14 mouse cellular contexts compared by ENCODE assay signal in genomic region chr4:34466309-34466708, GRCm38 (mm10).
DNase-seq lines count a peak whose midpoint lies in the region; ATAC-seq and TF ChIP-seq lines count a peak whose summit lies in the region.
"Had no signal": no experiment of that assay in that cellular context is flagged by ENCODE, and none has a peak within 500 bp of the region (broad histone marks: within the 10 kb centered on the region; RNA-seq: fewer than 3 reads in every experiment).

No protein-coding gene starts in this region.

- TF ChIP-seq CTCF in midbrain, postnatal 0 days (IDR thresholded peaks at IDR 0.05): no peak

- 62% methylated on average over 3 of the region's 3 CpGs for WGBS in midbrain, postnatal 0 days
- WGBS in midbrain, embryonic 11.5 days: 87% methylated on average over 3 of the region's 3 CpGs
- 96% methylated on average over 3 of the region's 3 CpGs for WGBS in macrophage (ENCODE audit: missing documents)

- ATAC-seq in midbrain, postnatal 0 days (ENCODE audit: low FRiP score): no peak
- no peak for ATAC-seq in midbrain, embryonic 11.5 days (ENCODE audit: low FRiP score)
- ATAC-seq: intestine, embryonic 15.5 days; liver, embryonic 12.5 days; Patski had no signal

- H3K79me2 ChIP-seq in macrophage (ENCODE audit: inconsistent target): no peaks in the 10 kb centered on the region

- no peak overlapping the region for H3K4me2 ChIP-seq in midbrain, postnatal 0 days (ENCODE audit: low read depth, low read length, poor library complexity, severe bottlenecking)
- H3K4me2 ChIP-seq in midbrain, embryonic 11.5 days: no peak overlapping the region
- H3K4me2 ChIP-seq: heart, embryonic 15.5 days; intestine, embryonic 15.5 days; liver, embryonic 12.5 days had no signal

- H3K9ac ChIP-seq in midbrain, postnatal 0 days (replicated peaks; ENCODE audit: low read length, poor library complexity, severe bottlenecking): no peak overlapping the region
- H3K9ac ChIP-seq in midbrain, embryonic 11.5 days (ENCODE audit: low read length): no peak overlapping the region
- H3K9ac ChIP-seq: heart, embryonic 15.5 days; intestine, embryonic 15.5 days; liver, embryonic 12.5 days had no signal

- H3K36me3 ChIP-seq in midbrain, postnatal 0 days (ENCODE audit: insufficient read depth, low read length): no peaks in the 10 kb centered on the region
- H3K36me3 ChIP-seq in midbrain, embryonic 11.5 days (ENCODE audit: control insufficient read depth, insufficient read depth, low read length): no peaks in the 10 kb centered on the region
- H3K36me3 ChIP-seq in macrophage (ENCODE audit: inconsistent target): no peaks in the 10 kb centered on the region
- H3K36me3 ChIP-seq: heart, embryonic 15.5 days; intestine, embryonic 15.5 days; liver, embryonic 12.5 days had no signal

- H3K27me3 ChIP-seq in midbrain, postnatal 0 days (ENCODE audit: insufficient read depth, low read length): no peaks in the 10 kb centered on the region
- no peaks in the 10 kb centered on the region for H3K27me3 ChIP-seq in midbrain, embryonic 11.5 days (ENCODE audit: control insufficient read depth, insufficient read depth, low read length)
- H3K27me3 ChIP-seq: heart, embryonic 15.5 days; intestine, embryonic 15.5 days; liver, embryonic 12.5 days; Patski had no signal

- H3K4me1 ChIP-seq in midbrain, postnatal 0 days (ENCODE audit: insufficient read depth, low read length): no peaks in the 10 kb centered on the region
- H3K4me1 ChIP-seq in midbrain, embryonic 11.5 days (ENCODE audit: control insufficient read depth, insufficient read depth, low read length): no peaks in the 10 kb centered on the region
- H3K4me1 ChIP-seq: heart, embryonic 15.5 days; intestine, embryonic 15.5 days; liver, embryonic 12.5 days had no signal

- no peak overlapping the region for H3K27ac ChIP-seq in midbrain, postnatal 0 days (ENCODE audit: low read depth, low read length)
- H3K27ac ChIP-seq in midbrain, embryonic 11.5 days (ENCODE audit: low read depth, low read length): no peak overlapping the region
- peak overlapping the region; percentile 46 for H3K27ac ChIP-seq in macrophage
- H3K27ac ChIP-seq: heart, embryonic 15.5 days; intestine, embryonic 15.5 days; liver, embryonic 12.5 days had no signal

- DNase-seq in gastrocnemius, postnatal 14 days: peak; percentile 20
- DNase-seq in gastrocnemius, adult 8-10 months (ENCODE audit: low spot score in 2 of 2): no peak
- DNase-seq in midbrain, postnatal 0 days (ENCODE audit: low spot score): peak; percentile 40
- no peak for DNase-seq in midbrain, embryonic 11.5 days (ENCODE audit: low spot score, missing footprints)
- DNase-seq in cerebellum, postnatal 10 days: peak; percentile 47 to 62
- DNase-seq in thymus, postnatal 25 days: no peak
- DNase-seq in MN1 (ENCODE audit: low spot score): no peak
- DNase-seq: gastrocnemius, postnatal 36 days; right cerebral cortex, postnatal 25 days had no signal

- no peaks in the 10 kb centered on the region for H3K9me3 ChIP-seq in midbrain, postnatal 0 days (ENCODE audit: low read length)
- H3K9me3 ChIP-seq in midbrain, embryonic 11.5 days (ENCODE audit: control insufficient read depth, low read length): no peaks in the 10 kb centered on the region
- H3K9me3 ChIP-seq: heart, embryonic 15.5 days; intestine, embryonic 15.5 days; liver, embryonic 12.5 days had no signal

- intact Hi-C loops in gastrocnemius, postnatal 14 days (cut with DNase I; ENCODE audit: low total_unique reads): no loop called here

- no peak overlapping the region for H3K4me3 ChIP-seq in midbrain, postnatal 0 days (ENCODE audit: low read depth, low read length)
- no peak overlapping the region for H3K4me3 ChIP-seq in midbrain, embryonic 11.5 days (ENCODE audit: low read depth, low read length)
- no peak overlapping the region for H3K4me3 ChIP-seq in macrophage (ENCODE audit: inconsistent target)
- H3K4me3 ChIP-seq: heart, embryonic 15.5 days; intestine, embryonic 15.5 days; liver, embryonic 12.5 days had no signal

Comparison
In these comparisons a context has a peak if more than half of its experiments do, and no peak if none do; other contexts are left out.
1. DNase-seq: peak in gastrocnemius, postnatal 14 days (single experiment), midbrain, postnatal 0 days (single experiment) and cerebellum, postnatal 10 days (2 of 2); none in gastrocnemius, adult 8-10 months (0 of 2), midbrain, embryonic 11.5 days (single experiment), thymus, postnatal 25 days (single experiment) and MN1 (single experiment).